Mouse (Mus musculus) C2C12 (cell line): ENCODE measurements around the gene Bcl2l1.

Source experiments
- CEBPB ChIP-seq: IDR thresholded peaks from one replicate; pipeline ENCODE4 v1.6.1; 2011; ENCODE audit warnings: low read depth, mild to moderate bottlenecking, control low read depth, moderate library complexity
- CTCF ChIP-seq: IDR thresholded peaks from one replicate; pipeline ENCODE4 v1.5.1; 2011; ENCODE audit not compliant: control insufficient read depth, insufficient read depth, insufficient read length
- MAX ChIP-seq: IDR thresholded peaks from one replicate; pipeline ENCODE4 v1.6.1; 2011; ENCODE audit warnings: mild to moderate bottlenecking, control low read depth
- MYOD1 ChIP-seq: IDR thresholded peaks from one replicate; pipeline ENCODE4 v1.6.1; 2011; ENCODE audit warnings: low read depth; ENCODE audit not compliant: control insufficient read depth, insufficient read length

DNA sequence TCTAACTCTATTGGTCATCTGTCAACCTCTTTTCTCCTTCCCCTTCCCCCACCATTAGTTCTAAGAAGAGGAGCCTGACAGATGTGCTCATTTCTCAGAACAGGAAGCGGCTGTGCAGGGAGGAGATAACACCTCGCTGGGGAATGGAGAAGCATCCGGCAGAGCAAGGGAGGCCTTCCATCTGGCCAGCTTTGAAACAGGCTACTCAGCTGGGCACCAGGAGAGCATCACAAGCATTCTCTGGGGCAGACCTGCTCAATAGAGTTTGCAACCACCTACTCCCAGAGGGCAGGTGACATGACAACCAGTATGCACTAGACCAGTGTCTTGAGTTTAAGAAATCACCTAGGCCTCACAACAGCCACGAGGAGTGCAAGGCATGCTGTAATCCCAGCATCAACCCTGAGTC is 41.9 kb downstream of the Bcl2l1 start:
- no peak for TF ChIP-seq MAX
- TF ChIP-seq CTCF, result no peak
- no peak for TF ChIP-seq MYOD1
- TF ChIP-seq CEBPB, result no peak
